Mouse (Mus musculus) olfactory bulb, adult 2 months (tissue): ENCODE measurements around the gene Klf6.

ENCODE experiments used
- CTCF ChIP-seq: fragments of 200-500 bp; IDR thresholded peaks from 2 replicates; pipeline ENCODE4 v1.5.1; 2012; ENCODE audit warnings: low read depth, mild to moderate bottlenecking, low read length, moderate library complexity; ENCODE audit not compliant: insufficient read depth
- POLR2A ChIP-seq: fragments of 200-500 bp; IDR thresholded peaks from 2 replicates; pipeline ENCODE4 v1.6.1; 2012; ENCODE audit warnings: mild to moderate bottlenecking, low read depth, low read length, moderate library complexity; ENCODE audit not compliant: insufficient read depth

- no peak for TF ChIP-seq CTCF
- no peak for TF ChIP-seq POLR2A
These were observed 36.1 kb downstream of the Klf6 start for GRCm38 (mm10) chr13:5897176-5897959.
